Mouse (Mus musculus): ENCODE results near the gene Zfp467. TPM values are rescaled to one million over a fixed set of nuclear protein-coding genes. Genes with fewer than 3 reads are reported as not detected.

Gene Zfp467
- total and polyA plus RNA-seq, 3 experiments, result 0.85 to 5.7 TPM; not detected in 1

DNA sequence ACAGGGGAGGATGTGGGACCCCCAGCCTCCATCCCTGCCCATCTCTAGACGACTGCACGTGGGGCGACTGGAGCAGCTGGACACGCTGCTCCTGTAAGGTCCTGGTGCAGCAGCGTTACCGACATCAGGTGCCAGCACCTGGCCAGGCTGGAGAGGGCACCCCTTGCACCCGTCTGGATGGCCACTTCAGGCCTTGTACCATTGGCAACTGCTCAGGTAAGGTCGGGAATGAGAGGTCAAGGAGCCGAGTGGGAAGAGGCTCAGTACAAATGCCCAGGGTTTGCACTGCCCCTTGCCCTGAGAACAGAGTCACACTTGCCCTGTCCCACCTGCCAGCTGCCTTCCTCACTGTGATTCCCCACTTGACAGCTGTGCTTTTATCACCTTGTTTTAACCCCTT is 45.7 kb upstream of the Zfp467 start:
- no peak for TF ChIP-seq POLR2AphosphoS5 (IDR thresholded peaks at IDR 0.05; ENCODE audit: borderline replicate concordance, low read depth, low read length)
- no peak for TF ChIP-seq ETS1 (IDR thresholded peaks at IDR 0.05; ENCODE audit: low read depth, low read length)
- TF ChIP-seq JUND (IDR thresholded peaks at IDR 0.05; ENCODE audit: low read depth, low read length), result no peak
- TF ChIP-seq UBTF (IDR thresholded peaks at IDR 0.05; ENCODE audit: borderline replicate concordance, insufficient read depth, low read depth, low read length), result no peak
- TF ChIP-seq MYB (IDR thresholded peaks at IDR 0.05; ENCODE audit: low read depth, low read length), result no peak
- no peak for TF ChIP-seq CHD2 (IDR thresholded peaks at IDR 0.05; ENCODE audit: low read length)
- TF ChIP-seq MAZ (IDR thresholded peaks at IDR 0.05; ENCODE audit: low read depth, low read length), result no peak
- TF ChIP-seq EP300 (IDR thresholded peaks at IDR 0.05; ENCODE audit: low read depth in 1 of 2, low read length in 2 of 2), result no peak
- TF ChIP-seq BHLHE40 (IDR thresholded peaks at IDR 0.05; ENCODE audit: borderline replicate concordance, low read depth, low read length), result no peak
- TF ChIP-seq TBP (IDR thresholded peaks at IDR 0.05; ENCODE audit: low read depth, low read length), result no peak
- no peak for TF ChIP-seq CTCF (IDR thresholded peaks at IDR 0.05 in 2 of 3, conservative IDR thresholded peaks at IDR 0.05 in 1 of 3; ENCODE audit: control insufficient read depth in 1 of 3, insufficient read depth in 1 of 3, low read depth in 2 of 3, low read length in 3 of 3, poor library complexity in 1 of 3, severe bottlenecking in 1 of 3)
- no peak for TF ChIP-seq GATA1 (IDR thresholded peaks at IDR 0.05; ENCODE audit: low read depth, low read length)
- TF ChIP-seq USF2 (IDR thresholded peaks at IDR 0.05; ENCODE audit: borderline replicate concordance in 1 of 2, insufficient read depth in 1 of 2, low read depth in 1 of 2, low read length in 2 of 2), result no peak
- TF ChIP-seq ZKSCAN1 (IDR thresholded peaks at IDR 0.05; ENCODE audit: low read depth, low read length), result no peak
- no peak for TF ChIP-seq ELF1 (IDR thresholded peaks at IDR 0.05; ENCODE audit: low read depth, low read length)
- no peak for TF ChIP-seq ZMIZ1 (IDR thresholded peaks at IDR 0.05; ENCODE audit: low read depth, low read length)
- TF ChIP-seq ZNF384 (IDR thresholded peaks at IDR 0.05; ENCODE audit: low read depth, low read length), result no peak
- TF ChIP-seq RAD21 (IDR thresholded peaks at IDR 0.05; ENCODE audit: low read depth, low read length), result no peak
- TF ChIP-seq USF1 (IDR thresholded peaks at IDR 0.05; ENCODE audit: low read depth, low read length), result no peak
- no peak overlapping the region for H3K9ac ChIP-seq (ENCODE audit: control insufficient read depth, low read depth, low read length, poor library complexity, severe bottlenecking)
- no peak for DNase-seq (ENCODE audit: low read depth, low spot score)
- no peaks in the 10 kb centered on the region for H3K79me2 ChIP-seq (ENCODE audit: control insufficient read depth, insufficient read depth, low read length, poor library complexity)
- no peaks in the 10 kb centered on the region for H3K9me3 ChIP-seq (replicated peaks; ENCODE audit: insufficient read depth, low read length)
- H3K36me3 ChIP-seq (ENCODE audit: control insufficient read depth in 1 of 2, insufficient read depth in 2 of 2, low read length in 2 of 2), result no peaks in the 10 kb centered on the region
- H3K27ac ChIP-seq (ENCODE audit: control insufficient read depth, low read depth, low read length), result no peak overlapping the region
- no peak overlapping the region for H3K4me3 ChIP-seq (ENCODE audit: control insufficient read depth in 1 of 2, insufficient read depth in 1 of 2, low read depth in 2 of 2, low read length in 2 of 2)
- no peaks in the 10 kb centered on the region for H3K27me3 ChIP-seq (ENCODE audit: control insufficient read depth in 1 of 2, insufficient read depth in 2 of 2, low read length in 2 of 2)
- no peaks in the 10 kb centered on the region for H3K4me1 ChIP-seq (ENCODE audit: control insufficient read depth in 1 of 2, insufficient read depth in 2 of 2, low read length in 2 of 2)

GRCm38 (mm10) chr6:48489741-48490140 is 44.1 kb upstream of the Zfp467 start:
- DNase-seq (ENCODE audit: low read depth, low spot score), result no peak
- Histone ChIP-seq H3K27ac (ENCODE audit: control insufficient read depth, low read depth, low read length) (no peak overlapping the region), H3K79me2 (ENCODE audit: control insufficient read depth, insufficient read depth, low read length, poor library complexity) (no peaks in the 10 kb centered on the region), H3K9ac (ENCODE audit: control insufficient read depth, low read depth, low read length, poor library complexity, severe bottlenecking) (no peak overlapping the region), H3K9me3 (replicated peaks; ENCODE audit: insufficient read depth, low read length) (no peaks in the 10 kb centered on the region), H3K4me3 (ENCODE audit: control insufficient read depth in 1 of 2, insufficient read depth in 1 of 2, low read depth in 2 of 2, low read length in 2 of 2) (no peak overlapping the region), H3K4me1 (ENCODE audit: control insufficient read depth in 1 of 2, insufficient read depth in 2 of 2, low read length in 2 of 2) (no peaks in the 10 kb centered on the region), H3K36me3 (ENCODE audit: control insufficient read depth in 1 of 2, insufficient read depth in 2 of 2, low read length in 2 of 2) (no peaks in the 10 kb centered on the region), H3K27me3 (ENCODE audit: control insufficient read depth in 1 of 2, insufficient read depth in 2 of 2, low read length in 2 of 2) (no peaks in the 10 kb centered on the region)
- TF ChIP-seq ETS1 (IDR thresholded peaks at IDR 0.05; ENCODE audit: low read depth, low read length) (no peak), CTCF (IDR thresholded peaks at IDR 0.05 in 2 of 3, conservative IDR thresholded peaks at IDR 0.05 in 1 of 3; ENCODE audit: control insufficient read depth in 1 of 3, insufficient read depth in 1 of 3, low read depth in 2 of 3, low read length in 3 of 3, poor library complexity in 1 of 3, severe bottlenecking in 1 of 3) (no peak), MAX (IDR thresholded peaks at IDR 0.05; ENCODE audit: low read length) (no peak), NELFE (IDR thresholded peaks at IDR 0.05; ENCODE audit: low read depth, low read length) (no peak), BHLHE40 (IDR thresholded peaks at IDR 0.05; ENCODE audit: borderline replicate concordance, low read depth, low read length) (no peak), UBTF (IDR thresholded peaks at IDR 0.05; ENCODE audit: borderline replicate concordance, insufficient read depth, low read depth, low read length) (no peak), ZKSCAN1 (IDR thresholded peaks at IDR 0.05; ENCODE audit: low read depth, low read length) (no peak), MAFK (IDR thresholded peaks at IDR 0.05; ENCODE audit: borderline replicate concordance, low read depth, low read length) (no peak), SMC3 (IDR thresholded peaks at IDR 0.05; ENCODE audit: low read depth, low read length) (no peak), SIN3A (IDR thresholded peaks at IDR 0.05; ENCODE audit: low read length) (no peak), HCFC1 (IDR thresholded peaks at IDR 0.05; ENCODE audit: low read depth, low read length) (no peak), POLR2AphosphoS5 (IDR thresholded peaks at IDR 0.05; ENCODE audit: borderline replicate concordance, low read depth, low read length) (no peak), USF2 (IDR thresholded peaks at IDR 0.05; ENCODE audit: borderline replicate concordance in 1 of 2, insufficient read depth in 1 of 2, low read depth in 1 of 2, low read length in 2 of 2) (no peak), MYB (IDR thresholded peaks at IDR 0.05; ENCODE audit: low read depth, low read length) (no peak), TAL1 (IDR thresholded peaks at IDR 0.05; ENCODE audit: low read length) (no peak)

Measured in MEL (cell line).